9 mouse cellular contexts compared by ENCODE assay signal in the genomic region with DNA sequence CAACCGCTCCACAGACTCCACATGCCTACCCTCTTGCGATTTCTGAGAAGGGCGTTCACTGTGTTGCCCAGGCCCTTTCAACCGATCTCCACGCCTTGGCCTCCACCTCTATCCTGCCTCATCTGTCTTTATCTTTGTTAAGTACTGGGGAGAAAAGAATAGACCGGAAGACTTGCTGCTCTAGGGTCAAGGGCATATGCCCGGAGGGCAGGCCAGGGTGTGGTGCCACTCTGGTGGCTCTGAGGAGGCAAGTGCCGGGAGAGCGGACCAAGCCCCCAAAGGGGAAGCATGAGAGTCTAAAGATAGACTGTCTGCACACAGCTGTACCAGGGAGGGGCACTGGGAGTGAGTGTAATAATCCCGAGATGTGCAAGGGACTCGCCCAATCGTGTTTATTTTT. TPM values are rescaled to one million over a fixed set of nuclear protein-coding genes. Genes with fewer than 3 reads are reported as not detected.
DNase-seq lines count a peak whose midpoint lies in the region; ATAC-seq lines count a peak whose summit lies in the region.
"Had no signal": no experiment of that assay in that cellular context is flagged by ENCODE, and none has a peak within 500 bp of the region (broad histone marks: within the 10 kb centered on the region; RNA-seq: fewer than 3 reads in every experiment).

No protein-coding gene starts in this region.

- no peaks in the 10 kb centered on the region for H3K36me3 ChIP-seq in lung, embryonic 16.5 days (ENCODE audit: control insufficient read depth, insufficient read depth, low read length)
- H3K36me3 ChIP-seq in heart, embryonic 14.5 days (ENCODE audit: control insufficient read depth, insufficient read depth, low read length), result no peaks in the 10 kb centered on the region

- no peaks in the 10 kb centered on the region for H3K27me3 ChIP-seq in lung, embryonic 16.5 days (ENCODE audit: control insufficient read depth, insufficient read depth, low read depth, low read length)
- no peaks in the 10 kb centered on the region for H3K27me3 ChIP-seq in heart, embryonic 14.5 days (ENCODE audit: control insufficient read depth, insufficient read depth, low read length)

- no peak overlapping the region for H3K27ac ChIP-seq in lung, embryonic 16.5 days (ENCODE audit: low read length)
- H3K27ac ChIP-seq in heart, embryonic 14.5 days (replicated peaks in 1 of 2; ENCODE audit: control insufficient read depth in 1 of 2, insufficient read depth in 1 of 2, low read depth in 2 of 2, low read length in 2 of 2), result peak overlapping the region; percentile 39 to 44; a peak in 3 of 4 replicates
- H3K27ac ChIP-seq: hindbrain, postnatal 0 days had no signal

- peaks cover 22% of the 10 kb centered on the region for H3K4me1 ChIP-seq in lung, embryonic 16.5 days (replicated peaks; ENCODE audit: control insufficient read depth, insufficient read depth, low read length)
- H3K4me1 ChIP-seq in heart, embryonic 14.5 days (ENCODE audit: control insufficient read depth in 2 of 2, insufficient read depth in 2 of 2, low read length in 2 of 2), result peaks cover 9 to 12% of the 10 kb centered on the region in 2 experiments

- H3K9me3 ChIP-seq in lung, embryonic 16.5 days (ENCODE audit: control insufficient read depth, low read length), result no peaks in the 10 kb centered on the region
- H3K9me3 ChIP-seq in heart, embryonic 14.5 days (ENCODE audit: control insufficient read depth, low read length), result no peaks in the 10 kb centered on the region

- DNase-seq in lung, postnatal 25 days (ENCODE audit: low spot score), result no peak
- DNase-seq in c-Kit-positive CD71-positive TER-119-positive erythroid progenitor cells, embryonic 14.5 days (ENCODE audit: low spot score), result peak; percentile 40
- DNase-seq in lung, postnatal 10 days, result peak; percentile 60
- no peak for DNase-seq in left cerebral cortex, postnatal 10 days (ENCODE audit: extremely low spot score in 1 of 2, low spot score in 2 of 2)
- DNase-seq in B cell, adult 2 months, result no peak
- DNase-seq: forebrain, postnatal 0 days had no signal

- H3K4me3 ChIP-seq in lung, embryonic 16.5 days (ENCODE audit: low read length), result no peak overlapping the region
- no peak overlapping the region for H3K4me3 ChIP-seq in heart, embryonic 14.5 days (ENCODE audit: control insufficient read depth in 1 of 2, insufficient read depth in 1 of 2, low read depth in 1 of 2, low read length in 2 of 2)

- peak overlapping the region; percentile 39; the same call in 1 of the 2 replicates for H3K9ac ChIP-seq in lung, embryonic 16.5 days (ENCODE audit: low read length)
- H3K9ac ChIP-seq in heart, embryonic 14.5 days (ENCODE audit: low read length), result peak overlapping the region; percentile 7; the same call in 1 of the 2 replicates
- H3K9ac ChIP-seq: forebrain, postnatal 0 days had no signal

- intact Hi-C loops in left cerebral cortex, postnatal 10 days (cut with DNase I), result no loop called here

- H3K4me2 ChIP-seq in lung, embryonic 16.5 days (ENCODE audit: low read depth, low read length), result no peak overlapping the region
- H3K4me2 ChIP-seq in heart, embryonic 14.5 days (ENCODE audit: low read length), result 0 out of 2 replicates have a peak overlapping the region, but pooled peaks have one; percentile 24

- WGBS in lung, embryonic 16.5 days, result 54% methylated on average over 12 of the region's 12 CpGs
- WGBS in heart, embryonic 14.5 days, result 23% methylated on average over 12 of the region's 12 CpGs

- ATAC-seq in lung, embryonic 16.5 days (ENCODE audit: low read depth), result peak; percentile 49
- peak; percentile 55; the same call in 1 of the 2 replicates for ATAC-seq in heart, embryonic 14.5 days (ENCODE audit: insufficient number of reproducible peaks, insufficient read depth, low FRiP score, low read depth)
- ATAC-seq: forebrain, postnatal 0 days; hindbrain, postnatal 0 days had no signal

RNA-seq across cellular contexts. Expression of a gene that starts 40.7 kb away (rescaled TPM):
- polyA plus RNA-seq in lung, embryonic 16.5 days (2015; fragmentation: Nextera tagmentation; extraction: Ambion mirVana), result 43.6 and 45.4 TPM in 2 replicates
- 22.6 and 23.9 TPM in 2 replicates for polyA plus RNA-seq in heart, embryonic 14.5 days (2014; fragmentation: Nextera tagmentation; extraction: Ambion mirVana)
- 10 to 100 TPM; 13.0 to 16.3 TPM for total RNA-seq in left cerebral cortex, postnatal 10 days (2021)

Comparison
In these comparisons a context has a peak if more than half of its experiments do, and no peak if none do; other contexts are left out.
1. DNase-seq: peak in c-Kit-positive CD71-positive TER-119-positive erythroid progenitor cells, embryonic 14.5 days (single experiment) and lung, postnatal 10 days (single experiment); none in lung, postnatal 25 days (single experiment), left cerebral cortex, postnatal 10 days (0 of 2) and B cell, adult 2 months (0 of 2).